Mouse (Mus musculus) embryonic facial prominence, embryonic 14.5 days (tissue): ENCODE results near the gene Txnrd2. TPM values are rescaled to one million over a fixed set of nuclear protein-coding genes. Genes with fewer than 3 reads are reported as not detected.

ENCODE experiments used
- ATAC-seq: fragments of 200-750 bp; cut with Nextera tagmentation; 2 replicates; pipeline ENCODE4 v1.8.0; 2017; ENCODE audit warnings: low read depth, moderate number of reproducible peaks, moderate TSS enrichment
- DNase-seq: peaks from one replicate; pipeline ENCODE4 v3.0.0-alpha.2; 2015; ENCODE audit warnings: low spot score
- H3K27ac ChIP-seq: fragments of 300-500 bp; sonication (generic); replicated peaks from 2 replicates; pipeline ENCODE4 v1.5.1; 2014; ENCODE audit warnings: low read depth, mild to moderate bottlenecking, low read length, moderate library complexity
- H3K27me3 ChIP-seq: fragments of 300-500 bp; sonication (generic); replicated peaks from 2 replicates; pipeline ENCODE4 v1.6.1; 2014; ENCODE audit warnings: low read length; ENCODE audit not compliant: control insufficient read depth, insufficient read depth
- H3K36me3 ChIP-seq: fragments of 300-500 bp; sonication (generic); 2 replicates; pipeline ENCODE4 v1.6.1; 2014; ENCODE audit warnings: low read length, mixed read lengths; ENCODE audit not compliant: control insufficient read depth, insufficient read depth
- H3K4me1 ChIP-seq: fragments of 300-500 bp; sonication (generic); 2 replicates; pipeline ENCODE4 v1.6.1; 2014; ENCODE audit warnings: antibody characterized with exemption, low read length; ENCODE audit not compliant: control insufficient read depth, insufficient read depth
- H3K4me2 ChIP-seq: fragments of 300-500 bp; sonication (generic); 2 replicates; pipeline ENCODE4 v1.6.1; 2014; ENCODE audit warnings: low read depth, mild to moderate bottlenecking, low read length, moderate library complexity, mixed read lengths
- H3K4me3 ChIP-seq: fragments of 300-500 bp; sonication (generic); 2 replicates; pipeline ENCODE4 v1.5.1; 2014; ENCODE audit warnings: low read depth, mild to moderate bottlenecking, low read length
- H3K9ac ChIP-seq: fragments of 300-500 bp; sonication (generic); 2 replicates; pipeline ENCODE4 v1.6.1; 2014; ENCODE audit warnings: low read depth, mild to moderate bottlenecking, low read length, moderate library complexity, mixed read lengths
- H3K9me3 ChIP-seq: fragments of 300-500 bp; sonication (generic); 2 replicates; pipeline ENCODE4 v1.6.1; 2016; ENCODE audit warnings: low read length; ENCODE audit not compliant: control insufficient read depth
- WGBS: fragments of 180-500 bp; shearing (Covaris S2); extraction: QIAGEN DNeasy Blood & Tissue Kit; methylation state at CpG from one replicate; pipeline ENCODE4 v1.1.7; 2014; 5-methylcytosine and 5-hydroxymethylcytosine counted together
- polyA plus RNA-seq: library from polyadenylated mRNA; unstranded; fragments of >200 nt; fragmentation: Nextera tagmentation; extraction: Ambion mirVana; gene quantifications from 2 replicates; pipeline ENCODE4 v1.2.1, GENCODE M21; 2014

Gene Txnrd2
- polyA plus RNA-seq, 1 experiment from 2014 or later: 14.7 TPM

GRCm38 (mm10) chr16:18409776-18410175 is 16.4 kb upstream of the Txnrd2 start:
- H3K4me2 ChIP-seq: no peak overlapping the region
- no peak overlapping the region for H3K9ac ChIP-seq
- H3K4me1 ChIP-seq: no peaks in the 10 kb centered on the region
- ATAC-seq: no peak
- H3K4me3 ChIP-seq: no peak overlapping the region
- no peak for DNase-seq
- WGBS: 72% methylated on average over 4 of the region's 4 CpGs
- no peak overlapping the region for H3K27ac ChIP-seq
- peaks cover 49% of the 10 kb centered on the region for H3K36me3 ChIP-seq
- no peaks in the 10 kb centered on the region for H3K9me3 ChIP-seq
- no peaks in the 10 kb centered on the region for H3K27me3 ChIP-seq

- peaks cover 44% of the 10 kb centered on the region for H3K36me3 ChIP-seq
- no peak overlapping the region for H3K4me3 ChIP-seq
- 69% methylated on average over 5 of the region's 5 CpGs for WGBS
- no peak overlapping the region for H3K9ac ChIP-seq
- H3K4me2 ChIP-seq: no peak overlapping the region
- ATAC-seq (no peak), DNase-seq (no peak)
- H3K9me3 ChIP-seq: no peaks in the 10 kb centered on the region
- no peak overlapping the region for H3K27ac ChIP-seq
- no peaks in the 10 kb centered on the region for H3K27me3 ChIP-seq
- no peaks in the 10 kb centered on the region for H3K4me1 ChIP-seq
These were observed 15.8 kb upstream of the Txnrd2 start for GRCm38 (mm10) chr16:18410418-18410817.

- peaks cover 3% of the 10 kb centered on the region; the same call in 1 of the 2 replicates for H3K4me1 ChIP-seq
- no peaks in the 10 kb centered on the region for H3K9me3 ChIP-seq
- peaks cover 44% of the 10 kb centered on the region for H3K36me3 ChIP-seq
- H3K4me2 ChIP-seq: no peak overlapping the region
- DNase-seq: no peak
- 83% methylated on average over 13 of the region's 13 CpGs for WGBS
- no peak overlapping the region for H3K4me3 ChIP-seq
- H3K27ac ChIP-seq: no peak overlapping the region
- ATAC-seq: no peak
- no peak overlapping the region for H3K9ac ChIP-seq
- H3K27me3 ChIP-seq: no peaks in the 10 kb centered on the region
These were observed 15.0 kb upstream of the Txnrd2 start for GRCm38 (mm10) chr16:18411026-18411649.

GRCm38 (mm10) chr16:18411802-18412476 is 14.2 kb upstream of the Txnrd2 start:
- ATAC-seq: no peak
- 83% methylated on average over 11 of the region's 12 CpGs for WGBS
- DNase-seq: no peak
- Histone ChIP-seq H3K4me2 (no peak overlapping the region), H3K9me3 (no peaks in the 10 kb centered on the region), H3K9ac (no peak overlapping the region), H3K36me3 (peaks cover 41% of the 10 kb centered on the region), H3K27me3 (no peaks in the 10 kb centered on the region), H3K4me3 (no peak overlapping the region), H3K27ac (no peak overlapping the region), H3K4me1 (peaks cover 11% of the 10 kb centered on the region)

- H3K27me3 ChIP-seq: no peaks in the 10 kb centered on the region
- peaks cover 40% of the 10 kb centered on the region for H3K36me3 ChIP-seq
- H3K4me2 ChIP-seq: no peak overlapping the region
- ATAC-seq (no peak), DNase-seq (no peak)
- WGBS: 83% methylated on average over 7 of the region's 7 CpGs
- H3K4me1 ChIP-seq: peaks cover 11% of the 10 kb centered on the region
- no peak overlapping the region for H3K9ac ChIP-seq
- no peak overlapping the region for H3K4me3 ChIP-seq
- H3K27ac ChIP-seq: no peak overlapping the region
- H3K9me3 ChIP-seq: no peaks in the 10 kb centered on the region
These were observed 13.0 kb upstream of the Txnrd2 start for GRCm38 (mm10) chr16:18413032-18413816.

GRCm38 (mm10) chr16:18416094-18416761 is 10.0 kb upstream of the Txnrd2 start:
- no peaks in the 10 kb centered on the region for H3K9me3 ChIP-seq
- H3K27ac ChIP-seq: peak overlapping the region; percentile 81
- H3K36me3 ChIP-seq: peaks cover 20% of the 10 kb centered on the region; the same call in 1 of the 2 replicates
- peak overlapping the region; percentile 7; the same call in 1 of the 2 replicates for H3K4me2 ChIP-seq
- WGBS: 37% methylated on average over 18 of the region's 18 CpGs
- peaks cover 11% of the 10 kb centered on the region for H3K4me1 ChIP-seq
- DNase-seq: peak; percentile 86
- peak; percentile 62 for ATAC-seq
- no peak overlapping the region for H3K4me3 ChIP-seq
- no peak overlapping the region; the same call in 1 of the 2 replicates for H3K9ac ChIP-seq
- H3K27me3 ChIP-seq: no peaks in the 10 kb centered on the region

- DNase-seq (no peak), ATAC-seq (0 out of 2 replicates have a peak, but pooled peaks have one; percentile 2)
- H3K9me3 ChIP-seq: no peaks in the 10 kb centered on the region
- H3K36me3 ChIP-seq: peaks cover 19% of the 10 kb centered on the region; the same call in 1 of the 2 replicates
- 0 out of 2 replicates have a peak overlapping the region, but pooled peaks have one; percentile 7 for H3K4me2 ChIP-seq
- peaks cover 11% of the 10 kb centered on the region for H3K4me1 ChIP-seq
- H3K9ac ChIP-seq: no peak overlapping the region
- no peaks in the 10 kb centered on the region for H3K27me3 ChIP-seq
- 79% methylated on average over 3 of the region's 3 CpGs for WGBS
- H3K27ac ChIP-seq: peak overlapping the region; percentile 81
- H3K4me3 ChIP-seq: no peak overlapping the region
These were observed 9.3 kb upstream of the Txnrd2 start for GRCm38 (mm10) chr16:18416837-18417236.

GRCm38 (mm10) chr16:18417491-18417890 is 8.7 kb upstream of the Txnrd2 start:
- Histone ChIP-seq H3K36me3 (peaks cover 19% of the 10 kb centered on the region; the same call in 1 of the 2 replicates), H3K27ac (no peak overlapping the region), H3K4me2 (no peak overlapping the region), H3K9ac (no peak overlapping the region), H3K4me1 (peaks cover 11% of the 10 kb centered on the region), H3K4me3 (no peak overlapping the region), H3K27me3 (no peaks in the 10 kb centered on the region), H3K9me3 (no peaks in the 10 kb centered on the region)
- WGBS: 89% methylated on average over 5 of the region's 5 CpGs
- ATAC-seq (no peak), DNase-seq (no peak)
